Mouse (Mus musculus) liver, embryonic 16.5 days (tissue): ENCODE results near the gene Dnmt1. TPM values are rescaled to one million over a fixed set of nuclear protein-coding genes. Genes with fewer than 3 reads are reported as not detected.

Experiments used
- microRNA-seq: library from miRNA; unstranded; fragments of <30 nt; microRNA quantifications from one replicate; pipeline ENCODE4, GENCODE M21; 2016
- polyA plus RNA-seq: library from polyadenylated mRNA; unstranded; fragments of >200 nt; fragmentation: Nextera tagmentation; extraction: Ambion mirVana; gene quantifications from 2 replicates; pipeline ENCODE4 v1.2.1, GENCODE M21; 2015

Gene Dnmt1
- polyA plus RNA-seq, 1 experiment from 2014 or later: 55.7 TPM

Small RNA genes within 50 kb of the gene (microRNA-seq; reads per million reads assigned to microRNA genes)
- not detected for gene Mir7081

Other genes with a start within 250 kb of the Dnmt1 start
- gene Olfm2, start 213.5 kb downstream of the Dnmt1 start, polyA plus RNA-seq: 0.20 and 0.25 TPM in 2 replicates
- gene Col5a3, start 144.8 kb downstream of the Dnmt1 start, polyA plus RNA-seq: 0.19 and 0.33 TPM in 2 replicates
- gene Rdh8, start 141.4 kb downstream of the Dnmt1 start, polyA plus RNA-seq: not detected in 2 replicates
- gene A230050P20Rik, start 91.2 kb downstream of the Dnmt1 start, polyA plus RNA-seq: 4.4 and 6.7 TPM in 2 replicates
- 8.8 and 10.0 TPM in 2 replicates for gene Angptl6, start 80.2 kb downstream of the Dnmt1 start, polyA plus RNA-seq
- gene Ppan, start 71.7 kb downstream of the Dnmt1 start, polyA plus RNA-seq: 42.9 and 46.2 TPM in 2 replicates
- gene Eif3g, start 61.3 kb downstream of the Dnmt1 start, polyA plus RNA-seq: 149 and 161 TPM in 2 replicates
- gene S1pr2, start 16.9 kb upstream of the Dnmt1 start, polyA plus RNA-seq: 3.1 and 3.5 TPM in 2 replicates
- 58.0 and 59.8 TPM in 2 replicates for gene Mrpl4, start 42.9 kb upstream of the Dnmt1 start, polyA plus RNA-seq
- gene Icam1, start 56.1 kb upstream of the Dnmt1 start, polyA plus RNA-seq: 10.6 and 11.9 TPM in 2 replicates
- gene Icam4, start 69.5 kb upstream of the Dnmt1 start, polyA plus RNA-seq: 172 and 184 TPM in 2 replicates
- gene Icam5, start 72.2 kb upstream of the Dnmt1 start, polyA plus RNA-seq: 0.26 and 0.30 TPM in 2 replicates
- 0.43 TPM in 1 of 2 replicates, not detected in the other for gene Zglp1, start 107.2 kb upstream of the Dnmt1 start, polyA plus RNA-seq
- gene Gm49373, start 113.2 kb upstream of the Dnmt1 start, polyA plus RNA-seq: 0.18 and 0.20 TPM in 2 replicates
- 26.5 and 26.6 TPM in 2 replicates for gene Fdx1l, start 113.7 kb upstream of the Dnmt1 start, polyA plus RNA-seq
- gene Gm38431, start 132.1 kb upstream of the Dnmt1 start, polyA plus RNA-seq: 0.85 and 1.6 TPM in 2 replicates
- 17.6 and 19.8 TPM in 2 replicates for gene Raver1, start 132.1 kb upstream of the Dnmt1 start, polyA plus RNA-seq
- gene Tyk2, start 171.4 kb upstream of the Dnmt1 start, polyA plus RNA-seq: 8.0 and 8.9 TPM in 2 replicates
- gene Cdc37, start 190.1 kb upstream of the Dnmt1 start, polyA plus RNA-seq: 104 and 106 TPM in 2 replicates
- gene Pde4a, start 205.8 kb upstream of the Dnmt1 start, polyA plus RNA-seq: 1.6 and 1.9 TPM in 2 replicates